Mouse (Mus musculus) MEL (cell line): Measurements from ENCODE around the gene Casr.

ENCODE experiments used
- CHD1 ChIP-seq: IDR thresholded peaks from 2 replicates; pipeline ENCODE4 v1.6.1; 2012; ENCODE audit warnings: low read depth, mild to moderate bottlenecking, inconsistent platforms, low read length, improper control_type of control experiment
- CTCF ChIP-seq, 3 experiments: IDR thresholded peaks in 2 of 3; conservative IDR thresholded peaks in 1 of 3; 2 replicates each; pipeline ENCODE4 v1.5.1; 2011 to 2012; ENCODE audit warnings: low read length in 3 of 3, low read depth in 2 of 3, mild to moderate bottlenecking in 2 of 3, improper control_type of control experiment in 1 of 3, inconsistent platforms in 1 of 3, mixed read lengths in 1 of 3, moderate library complexity in 1 of 3; ENCODE audit not compliant: control insufficient read depth in 1 of 3, insufficient read depth in 1 of 3, poor library complexity in 1 of 3, severe bottlenecking in 1 of 3
- E2F4 ChIP-seq: IDR thresholded peaks from 2 replicates; pipeline ENCODE4 v1.6.1; 2011; ENCODE audit warnings: low read depth, low read length, improper control_type of control experiment, borderline replicate concordance
- ELF1 ChIP-seq: IDR thresholded peaks from 2 replicates; pipeline ENCODE4 v1.6.1; 2014; ENCODE audit warnings: low read depth, mild to moderate bottlenecking, inconsistent platforms, low read length, improper control_type of control experiment, moderate library complexity
- EP300 ChIP-seq, 2 experiments: IDR thresholded peaks; 2 replicates each; pipeline ENCODE4 v1.6.1; 2011; ENCODE audit warnings: improper control_type of control experiment in 2 of 2, low read length in 2 of 2, low read depth in 1 of 2, mild to moderate bottlenecking in 1 of 2
- GABPA ChIP-seq: IDR thresholded peaks from 2 replicates; pipeline ENCODE4 v1.6.1; 2012; ENCODE audit warnings: low read depth, mild to moderate bottlenecking, inconsistent platforms, low read length, improper control_type of control experiment, moderate library complexity
- MEF2A ChIP-seq: IDR thresholded peaks from 2 replicates; pipeline ENCODE4 v1.6.1; 2014; ENCODE audit warnings: low read depth, mild to moderate bottlenecking, inconsistent platforms, low read length, improper control_type of control experiment; ENCODE audit not compliant: poor library complexity, insufficient replicate concordance, severe bottlenecking; ENCODE audit errors: extremely low read depth
- POLR2A ChIP-seq, 2 experiments: IDR thresholded peaks; 2 replicates each; pipeline ENCODE4 v1.6.1; 2011 to 2012; ENCODE audit warnings: low read length in 2 of 2, mild to moderate bottlenecking in 2 of 2, control low read depth in 1 of 2, improper control_type of control experiment in 1 of 2, low read depth in 1 of 2, moderate library complexity in 1 of 2; ENCODE audit not compliant: control insufficient read depth in 1 of 2, insufficient read depth in 1 of 2, poor library complexity in 1 of 2
- POLR2AphosphoS5 ChIP-seq: IDR thresholded peaks from 2 replicates; pipeline ENCODE4 v1.6.1; 2012; ENCODE audit warnings: low read depth, borderline replicate concordance, mild to moderate bottlenecking, inconsistent platforms, low read length, moderate library complexity, mixed read lengths
- RAD21 ChIP-seq: IDR thresholded peaks from 2 replicates; pipeline ENCODE4 v1.6.1; 2011; ENCODE audit warnings: mild to moderate bottlenecking, low read depth, low read length, improper control_type of control experiment
- TAL1 ChIP-seq: IDR thresholded peaks from 2 replicates; pipeline ENCODE4 v1.6.1; 2012; ENCODE audit warnings: mild to moderate bottlenecking, inconsistent platforms, low read length, moderate library complexity, mixed read lengths
- ZC3H11A ChIP-seq: IDR thresholded peaks from 2 replicates; pipeline ENCODE4 v1.6.1; 2012; ENCODE audit warnings: low read depth, mild to moderate bottlenecking, inconsistent platforms, low read length, improper control_type of control experiment

GRCm38 (mm10) chr16:36476866-36477265 is 85.1 kb downstream of the Casr start:
- no peak for TF ChIP-seq CTCF (IDR thresholded peaks at IDR 0.05 in 2 of 3, conservative IDR thresholded peaks at IDR 0.05 in 1 of 3; ENCODE audit: control insufficient read depth in 1 of 3, insufficient read depth in 1 of 3, low read depth in 2 of 3, low read length in 3 of 3, poor library complexity in 1 of 3, severe bottlenecking in 1 of 3)
- TF ChIP-seq ELF1 = no peak
- no peak for TF ChIP-seq POLR2AphosphoS5
- no peak for TF ChIP-seq POLR2A (IDR thresholded peaks at IDR 0.05; ENCODE audit: control insufficient read depth in 1 of 2, insufficient read depth in 1 of 2, low read depth in 1 of 2, low read length in 2 of 2, poor library complexity in 1 of 2)
- no peak for TF ChIP-seq EP300 (IDR thresholded peaks at IDR 0.05; ENCODE audit: low read depth in 1 of 2, low read length in 2 of 2)
- no peak for TF ChIP-seq CHD1
- no peak for TF ChIP-seq TAL1
- no peak for TF ChIP-seq MEF2A
- TF ChIP-seq ZC3H11A = no peak
- TF ChIP-seq RAD21 = no peak
- no peak for TF ChIP-seq E2F4
- TF ChIP-seq GABPA = no peak
